Mouse (Mus musculus) stomach, postnatal 0 days (tissue): ENCODE data around the gene Psmc3. TPM values are rescaled to one million over a fixed set of nuclear protein-coding genes. Genes with fewer than 3 reads are reported as not detected.

ENCODE experiments used
- ATAC-seq: fragments of 200-750 bp; cut with Nextera tagmentation; 2 replicates; pipeline ENCODE4 v1.8.0; 2017; ENCODE audit not compliant: low FRiP score, low TSS enrichment
- DNase-seq: peaks from one replicate; pipeline ENCODE4 v3.0.0-alpha.2; 2016; ENCODE audit warnings: low spot score
- H3K27ac ChIP-seq: fragments of 300-500 bp; sonication (generic); replicated peaks from 2 replicates; pipeline ENCODE4 v1.5.1; 2014; ENCODE audit warnings: mild to moderate bottlenecking, control low read depth
- H3K27me3 ChIP-seq: fragments of 300-500 bp; sonication (generic); 2 replicates; pipeline ENCODE4 v1.6.1; 2014; ENCODE audit warnings: low read length; ENCODE audit not compliant: control insufficient read depth, insufficient read depth
- H3K36me3 ChIP-seq: fragments of 300-500 bp; sonication (generic); 2 replicates; pipeline ENCODE4 v1.6.1; 2014; ENCODE audit warnings: low read length, mixed read lengths; ENCODE audit not compliant: control insufficient read depth, insufficient read depth
- H3K4me1 ChIP-seq: fragments of 300-500 bp; sonication (generic); replicated peaks from 2 replicates; pipeline ENCODE4 v1.6.1; 2014; ENCODE audit warnings: antibody characterized with exemption; ENCODE audit not compliant: control insufficient read depth, insufficient read depth
- H3K4me2 ChIP-seq: fragments of 300-500 bp; sonication (generic); replicated peaks from 2 replicates; pipeline ENCODE4 v1.6.1; 2014; ENCODE audit warnings: low read depth, mild to moderate bottlenecking, control low read depth, moderate library complexity
- H3K4me3 ChIP-seq: fragments of 300-500 bp; sonication (generic); 2 replicates; pipeline ENCODE4 v1.5.1; 2014; ENCODE audit warnings: low read depth, low read length, control low read depth
- H3K9ac ChIP-seq: fragments of 300-500 bp; sonication (generic); 2 replicates; pipeline ENCODE4 v1.6.1; 2014; ENCODE audit warnings: mild to moderate bottlenecking, low read length, control low read depth, mixed read lengths
- H3K9me3 ChIP-seq: fragments of 300-500 bp; sonication (generic); 2 replicates; pipeline ENCODE4 v1.6.1; 2016; ENCODE audit warnings: low read length; ENCODE audit not compliant: control insufficient read depth
- CTCF ChIP-seq: IDR thresholded peaks from 2 replicates; pipeline ENCODE4 v1.5.1; 2016; ENCODE audit warnings: antibody characterized with exemption, low read depth, mild to moderate bottlenecking, moderate library complexity
- EP300 ChIP-seq: optimal IDR thresholded peaks from 2 replicates; pipeline ENCODE3; 2016; ENCODE audit warnings: antibody characterized with exemption
- WGBS: fragments of 180-500 bp; shearing (Covaris S2); extraction: QIAGEN DNeasy Blood & Tissue Kit; methylation state at CpG from one replicate; pipeline ENCODE4 v1.1.7; 2014; 5-methylcytosine and 5-hydroxymethylcytosine counted together
- polyA plus RNA-seq: library from polyadenylated mRNA; unstranded; fragments of >200 nt; fragmentation: Nextera tagmentation; extraction: Ambion mirVana; gene quantifications from 2 replicates; pipeline ENCODE4 v1.2.1, GENCODE M21; 2015

Psmc3 gene
- polyA plus RNA-seq, 1 experiment from 2014 or later = 203 TPM

DNA sequence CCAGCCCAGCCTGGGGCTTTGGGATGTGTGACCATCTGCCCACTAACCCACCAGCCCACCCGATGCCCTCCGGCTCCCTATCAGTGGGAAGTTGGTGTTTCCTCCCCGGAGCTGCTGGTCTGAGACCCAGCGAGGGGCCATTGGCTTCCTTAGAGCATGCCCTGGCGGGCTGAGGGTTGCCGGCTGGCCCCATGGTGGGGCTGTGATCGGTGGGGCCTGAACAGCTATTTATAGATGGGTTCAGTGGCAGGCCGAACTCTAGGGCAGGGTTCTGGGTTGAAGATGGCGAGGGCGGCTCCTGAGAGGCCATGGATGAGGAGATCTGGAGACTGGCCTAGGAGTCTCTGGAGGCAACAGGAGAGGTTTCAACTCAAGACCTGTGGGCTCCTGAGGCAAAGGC is 43.2 kb downstream of the Psmc3 start:
- Histone ChIP-seq H3K4me2 (no peak overlapping the region; the same call in 1 of the 2 replicates), H3K9me3 (no peaks in the 10 kb centered on the region), H3K9ac (peak overlapping the region; percentile 31; the same call in 1 of the 2 replicates), H3K27ac (no peak overlapping the region), H3K27me3 (no peaks in the 10 kb centered on the region), H3K4me1 (no peaks in the 10 kb centered on the region), H3K36me3 (no peaks in the 10 kb centered on the region), H3K4me3 (0 out of 2 replicates have a peak overlapping the region, but pooled peaks have one; percentile 2)
- ATAC-seq = no peak
- TF ChIP-seq EP300 (no peak), CTCF (no peak)
- 83% methylated on average over 10 of the region's 10 CpGs for WGBS
- DNase-seq = no peak

DNA sequence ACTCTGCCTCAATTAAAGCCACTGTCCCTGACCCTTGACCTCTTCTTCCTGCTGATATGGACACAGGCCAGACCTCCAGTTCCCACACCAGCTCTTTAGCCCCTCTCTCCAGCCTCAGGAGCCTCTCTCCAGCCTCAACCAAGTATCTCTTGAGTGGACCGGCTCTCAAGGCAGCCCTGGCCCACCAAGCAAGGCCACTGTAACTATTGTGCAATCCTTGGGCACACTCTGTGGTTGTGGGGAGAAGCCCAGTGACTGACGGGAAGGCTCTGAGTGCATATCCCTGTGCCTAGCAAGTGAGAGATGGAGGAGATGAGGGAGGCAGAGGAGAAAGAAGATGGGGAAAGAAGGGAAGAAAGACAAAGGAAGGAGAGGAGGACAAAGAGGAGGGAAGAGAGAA is 44.3 kb downstream of the Psmc3 start:
- Histone ChIP-seq H3K4me2 (no peak overlapping the region), H3K4me1 (no peaks in the 10 kb centered on the region), H3K27ac (no peak overlapping the region), H3K27me3 (no peaks in the 10 kb centered on the region), H3K9me3 (no peaks in the 10 kb centered on the region), H3K36me3 (no peaks in the 10 kb centered on the region), H3K4me3 (no peak overlapping the region), H3K9ac (no peak overlapping the region)
- no peak for TF ChIP-seq CTCF
- TF ChIP-seq EP300 = no peak
- 84% methylated on average over 2 of the region's 2 CpGs for WGBS
- ATAC-seq = no peak
- no peak for DNase-seq

DNA sequence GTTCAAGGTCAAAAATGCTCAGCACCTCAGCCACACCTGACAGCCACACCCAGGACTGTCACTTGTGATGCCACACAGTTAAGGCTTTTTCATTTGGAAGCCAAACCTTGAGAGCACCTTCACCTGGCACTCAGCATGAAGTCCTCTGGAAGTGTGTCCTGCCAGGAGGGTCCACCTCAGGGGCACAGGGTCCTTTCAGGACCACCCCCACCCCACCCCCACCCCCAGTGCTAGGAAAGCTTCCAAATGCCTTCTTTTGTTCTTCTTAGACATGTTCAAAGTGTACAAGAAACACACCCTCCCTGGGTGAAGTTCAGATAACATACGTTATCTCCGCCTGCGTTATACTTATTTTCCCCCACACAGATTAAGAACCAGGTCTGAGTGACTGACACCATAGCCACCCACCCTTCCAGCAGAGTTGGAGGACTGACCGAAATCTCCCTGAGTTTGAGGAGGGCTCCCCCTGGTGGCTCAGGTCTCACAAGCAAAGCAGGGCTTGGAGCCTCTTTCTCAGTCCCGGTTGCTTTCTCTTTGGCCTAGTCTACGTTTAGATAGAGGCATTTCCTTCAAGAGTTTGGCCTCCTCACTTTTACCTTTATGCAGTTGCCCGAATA is 47.4 kb downstream of the Psmc3 start:
- peak overlapping the region; percentile 43; the same call in 1 of the 2 replicates for H3K9ac ChIP-seq

DNA sequence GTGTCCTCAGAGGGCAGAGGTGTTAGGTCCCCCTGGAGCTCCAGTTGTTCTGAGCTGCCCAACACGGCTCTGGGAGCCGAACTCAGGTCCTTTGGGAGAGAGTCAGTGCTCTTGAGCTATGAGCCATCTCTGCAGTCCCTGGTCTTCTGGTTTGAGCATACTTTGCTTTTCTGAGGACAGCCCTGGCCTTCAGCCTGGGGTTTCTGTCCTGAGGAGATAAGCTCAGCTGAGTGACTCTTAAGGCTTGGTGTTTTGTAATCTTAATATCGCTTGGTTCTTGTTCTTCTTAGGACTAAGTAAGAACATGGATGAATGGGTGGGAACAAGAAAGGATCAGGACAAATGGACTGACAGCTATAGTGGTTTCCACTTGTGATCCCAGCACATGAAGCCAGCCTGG is 54.3 kb downstream of the Psmc3 start:
- Histone ChIP-seq H3K4me2 (no peak overlapping the region), H3K4me3 (no peak overlapping the region), H3K27me3 (no peaks in the 10 kb centered on the region), H3K9me3 (no peaks in the 10 kb centered on the region), H3K4me1 (no peaks in the 10 kb centered on the region), H3K27ac (no peak overlapping the region), H3K9ac (no peak overlapping the region), H3K36me3 (no peaks in the 10 kb centered on the region)
- ATAC-seq (no peak), DNase-seq (no peak)
- 76% methylated on average over 3 of the region's 3 CpGs for WGBS
- TF ChIP-seq CTCF = no peak
- TF ChIP-seq EP300 = no peak

More for the DNA sequence above, 47.4 kb downstream of the Psmc3 start:
- TF ChIP-seq EP300 (no peak), CTCF (peak; percentile 98)
- no peaks in the 10 kb centered on the region for H3K36me3 ChIP-seq
- no peak overlapping the region for H3K4me3 ChIP-seq
- ATAC-seq (peak; percentile 86), DNase-seq (peak; percentile 93)
- no peak overlapping the region for H3K27ac ChIP-seq
- H3K4me2 ChIP-seq = no peak overlapping the region
- no peaks in the 10 kb centered on the region for H3K9me3 ChIP-seq
- 2% methylated on average over 7 of the region's 7 CpGs for WGBS
- no peaks in the 10 kb centered on the region for H3K4me1 ChIP-seq
- H3K27me3 ChIP-seq = no peaks in the 10 kb centered on the region

DNA sequence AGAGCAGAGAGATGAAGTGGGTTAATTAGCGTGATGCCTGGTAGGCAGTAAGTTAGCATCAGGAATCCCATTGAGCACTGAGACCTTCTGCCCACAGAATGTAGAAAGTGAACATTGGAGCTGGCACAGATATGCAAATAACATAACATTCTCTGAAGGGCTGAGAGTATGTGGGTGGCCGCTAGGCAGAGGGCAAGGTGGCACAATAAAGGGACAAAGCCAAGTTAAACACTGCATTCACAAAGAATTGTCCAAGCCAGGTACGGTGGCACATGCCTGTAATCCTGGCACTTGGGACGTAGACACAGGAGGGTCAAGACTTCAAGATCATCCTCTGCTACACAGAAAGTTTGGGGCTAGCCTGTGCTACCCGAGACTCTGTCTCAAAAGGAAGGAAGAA is 55.4 kb downstream of the Psmc3 start:
- ATAC-seq (no peak), DNase-seq (no peak)
- no peak overlapping the region for H3K4me2 ChIP-seq
- no peaks in the 10 kb centered on the region for H3K9me3 ChIP-seq
- no peak for TF ChIP-seq EP300
- TF ChIP-seq CTCF = no peak
- H3K27ac ChIP-seq = no peak overlapping the region
- no peaks in the 10 kb centered on the region for H3K36me3 ChIP-seq
- no peaks in the 10 kb centered on the region for H3K27me3 ChIP-seq
- WGBS = 78% methylated on average over 5 of the region's 5 CpGs
- H3K4me1 ChIP-seq = no peaks in the 10 kb centered on the region
- H3K4me3 ChIP-seq = no peak overlapping the region
- H3K9ac ChIP-seq = no peak overlapping the region

DNA sequence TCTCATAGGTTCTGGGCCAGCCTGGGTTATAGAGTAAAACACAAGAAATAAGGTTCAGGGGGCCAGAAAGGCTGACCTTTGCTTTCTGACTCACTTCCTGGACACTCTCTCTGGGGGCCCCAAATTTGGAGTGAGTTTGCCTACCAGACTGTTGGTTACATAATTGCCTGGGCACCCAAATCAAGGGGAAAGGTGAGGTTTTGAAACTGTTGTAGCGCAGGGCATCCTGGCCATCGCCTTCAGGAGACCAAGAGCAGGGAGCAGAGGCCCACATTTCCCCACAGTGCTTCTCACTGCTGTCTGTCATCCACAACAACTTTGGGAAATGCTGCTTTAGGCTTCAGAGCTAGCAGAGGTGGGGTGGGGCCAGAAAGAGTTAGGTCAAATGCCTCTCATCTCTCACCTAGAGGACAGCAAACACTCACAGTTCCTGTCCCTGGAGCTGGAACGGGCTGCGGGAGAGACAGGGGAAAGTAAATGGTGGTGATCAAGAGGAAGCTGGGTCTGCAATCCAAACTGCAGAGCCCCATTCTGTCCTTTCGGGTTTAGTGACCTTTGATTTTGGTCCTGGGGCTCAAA is 56.1 kb downstream of the Psmc3 start:
- WGBS = 85% methylated on average over 5 of the region's 5 CpGs
- no peaks in the 10 kb centered on the region for H3K36me3 ChIP-seq
- H3K9ac ChIP-seq = no peak overlapping the region
- H3K27me3 ChIP-seq = no peaks in the 10 kb centered on the region
- no peak for ATAC-seq
- no peak overlapping the region for H3K4me2 ChIP-seq
- H3K4me3 ChIP-seq = no peak overlapping the region
- TF ChIP-seq EP300 (no peak), CTCF (no peak)
- DNase-seq = no peak
- no peaks in the 10 kb centered on the region for H3K4me1 ChIP-seq
- H3K9me3 ChIP-seq = no peaks in the 10 kb centered on the region
- H3K27ac ChIP-seq = no peak overlapping the region
